Mouse (Mus musculus): Measurements from ENCODE around the gene Fbxw10. TPM values are rescaled to one million over a fixed set of nuclear protein-coding genes. Genes with fewer than 3 reads are reported as not detected.

Fbxw10 gene
- polyA plus RNA-seq (2012; rRNA removed): 0.77 and 1.6 TPM in 2 replicates

DNA sequence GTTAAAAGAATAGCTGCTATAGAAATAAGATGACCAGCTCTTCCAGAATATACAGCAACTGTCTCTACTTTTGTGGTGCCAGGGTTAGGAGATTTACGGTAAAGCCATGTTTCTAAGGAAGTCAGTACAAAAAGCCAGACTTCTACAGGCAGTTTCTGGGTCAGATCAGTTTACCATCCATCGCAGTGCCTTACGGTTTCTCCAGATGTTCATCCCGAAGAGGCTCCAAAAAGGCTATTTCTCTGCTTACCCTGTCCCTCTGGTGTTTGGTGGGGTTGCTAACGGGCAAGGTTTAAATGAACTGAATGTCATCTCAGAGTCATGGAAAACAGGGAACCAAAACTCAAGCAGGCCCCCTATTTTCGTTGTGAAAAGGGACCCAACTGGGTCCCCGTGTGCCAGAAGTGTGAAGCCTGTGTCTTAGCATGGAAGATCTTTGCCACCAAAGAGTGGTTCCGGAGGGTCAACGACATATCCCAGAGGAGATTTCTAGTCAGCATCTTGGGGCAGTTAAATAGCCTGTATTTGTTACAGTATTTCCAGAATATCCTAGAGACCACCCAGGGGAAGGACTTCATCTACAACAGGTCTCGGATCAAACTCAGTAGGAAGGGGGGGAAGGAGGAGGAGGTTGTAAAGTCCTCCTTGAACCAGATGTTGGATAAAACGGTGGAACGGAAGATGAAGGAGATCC, at the start of gene Fbxw10:
Fbxw10 (plus strand) TSS at position 109 of the 694 bp plus-strand sequence.
- DNase-seq (ENCODE audit: low spot score): no peak

DNA sequence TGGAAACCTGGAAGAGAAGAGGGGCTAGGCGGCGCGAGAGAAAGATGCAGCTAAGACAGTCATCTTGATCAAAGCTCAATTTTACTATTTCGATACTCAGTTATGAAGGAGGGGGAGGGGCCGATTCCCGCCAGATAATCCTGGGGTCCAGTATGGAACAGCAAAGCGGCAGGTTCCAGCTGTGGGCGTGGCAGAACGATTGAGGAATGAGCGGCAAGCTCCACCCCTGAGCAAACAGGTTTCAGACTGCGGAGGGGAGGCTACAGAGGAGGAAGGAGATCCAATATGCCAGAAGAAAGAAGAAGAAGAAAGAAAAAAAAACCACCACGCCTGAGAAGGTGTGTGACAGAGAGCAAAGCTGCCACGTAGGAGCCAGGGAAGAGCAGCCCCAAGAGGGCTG, 42.8 kb upstream of the Fbxw10 start:
- no peak for DNase-seq (ENCODE audit: low spot score)

GRCm38 (mm10) chr11:62807965-62808364, 38.9 kb upstream of the Fbxw10 start:
- no peak for DNase-seq (ENCODE audit: low spot score)

DNA sequence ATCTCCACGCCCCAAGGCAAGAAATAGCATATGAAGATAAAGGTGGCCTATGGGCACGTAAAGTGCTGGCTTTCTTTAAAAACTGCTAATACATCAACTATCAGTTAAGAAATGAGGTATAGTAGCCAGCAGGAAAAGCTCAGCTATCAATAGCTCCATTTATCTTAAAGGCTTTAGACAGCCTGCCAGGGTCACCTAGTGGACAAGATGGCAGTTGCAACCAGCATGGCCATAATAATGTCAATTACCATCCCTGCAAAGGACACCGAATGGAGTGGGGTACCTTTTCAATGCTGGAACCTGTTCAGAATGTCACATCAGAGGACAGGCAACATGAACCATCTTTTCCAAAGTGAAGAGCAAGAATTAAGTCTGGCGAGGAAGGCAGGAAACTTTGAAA, 37.7 kb upstream of the Fbxw10 start:
- DNase-seq (ENCODE audit: low spot score): no peak

DNA sequence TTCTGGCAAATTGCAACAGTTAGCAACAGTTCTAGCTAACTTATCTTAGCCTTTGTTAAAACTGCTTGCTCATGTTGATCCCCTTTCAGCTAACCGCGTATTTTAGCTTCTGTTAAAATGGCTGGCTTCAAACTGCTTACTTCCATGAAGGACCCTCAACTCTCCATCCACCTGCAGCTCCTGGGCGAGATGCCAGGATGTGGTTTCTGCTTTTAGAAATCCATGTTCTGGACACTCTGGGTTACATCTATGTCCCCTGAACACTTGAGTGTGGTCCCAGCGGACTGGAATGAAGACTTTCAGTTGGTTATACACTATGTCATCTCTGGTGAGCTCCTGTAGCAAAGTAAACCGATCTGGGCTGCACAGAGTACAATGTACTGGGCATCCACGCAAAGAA, 34.6 kb upstream of the Fbxw10 start:
- DNase-seq (ENCODE audit: low spot score): no peak

- DNase-seq (ENCODE audit: low spot score): no peak
Observed at GRCm38 (mm10) chr11:62813497-62813896, 33.4 kb upstream of the Fbxw10 start.

DNA sequence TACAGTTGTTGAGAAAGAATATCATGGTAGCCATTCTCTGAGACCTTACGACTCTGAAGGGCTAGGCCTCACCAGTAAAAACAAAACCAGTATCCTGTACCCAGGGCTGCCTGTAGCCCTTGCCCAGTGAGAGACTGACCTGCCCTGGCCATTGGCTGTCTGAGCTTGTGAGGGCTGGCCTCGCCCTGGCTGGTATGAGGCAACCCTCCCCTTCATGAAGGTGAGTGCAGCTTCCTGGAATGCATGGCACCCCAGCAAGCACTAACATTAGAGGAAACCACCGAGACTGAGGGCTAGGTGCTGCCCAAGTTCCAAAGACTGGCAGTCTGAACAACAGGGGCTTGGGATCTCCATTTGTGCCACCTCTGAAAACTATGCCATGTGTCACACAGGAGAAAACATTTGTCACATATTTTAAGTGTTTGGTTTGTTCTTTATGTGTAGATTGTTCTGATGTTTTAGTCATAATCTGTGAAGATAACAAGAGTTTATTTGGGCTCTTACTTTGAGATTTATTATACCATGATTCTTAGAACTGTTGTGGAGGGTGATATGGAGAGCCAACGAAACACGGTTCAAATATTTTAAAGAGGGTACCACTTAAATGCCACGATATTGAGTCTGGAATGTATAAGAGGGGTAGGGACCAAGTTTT, 32.8 kb upstream of the Fbxw10 start:
- DNase-seq (ENCODE audit: low spot score): no peak

DNA sequence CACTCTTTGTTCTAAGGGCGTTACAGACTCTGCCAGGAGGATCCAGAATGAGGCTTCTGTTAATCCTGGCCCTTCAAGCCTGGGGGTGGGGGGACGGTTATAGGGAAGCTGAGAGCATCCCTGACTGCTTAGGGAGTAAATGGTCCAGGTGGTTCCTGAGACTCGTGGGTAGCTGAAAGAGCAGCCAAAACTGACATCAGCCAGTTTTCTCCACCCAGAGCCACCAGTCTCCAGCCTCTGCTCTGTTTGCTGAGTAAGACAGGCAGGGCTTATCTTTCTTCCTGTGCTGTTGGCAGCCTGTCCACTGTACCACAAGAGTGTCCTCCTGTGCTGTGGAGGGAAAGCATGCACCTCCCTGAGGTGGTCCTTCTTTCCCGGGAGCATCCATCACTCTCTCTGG, 32.2 kb upstream of the Fbxw10 start:
- no peak for DNase-seq (ENCODE audit: low spot score)

DNA sequence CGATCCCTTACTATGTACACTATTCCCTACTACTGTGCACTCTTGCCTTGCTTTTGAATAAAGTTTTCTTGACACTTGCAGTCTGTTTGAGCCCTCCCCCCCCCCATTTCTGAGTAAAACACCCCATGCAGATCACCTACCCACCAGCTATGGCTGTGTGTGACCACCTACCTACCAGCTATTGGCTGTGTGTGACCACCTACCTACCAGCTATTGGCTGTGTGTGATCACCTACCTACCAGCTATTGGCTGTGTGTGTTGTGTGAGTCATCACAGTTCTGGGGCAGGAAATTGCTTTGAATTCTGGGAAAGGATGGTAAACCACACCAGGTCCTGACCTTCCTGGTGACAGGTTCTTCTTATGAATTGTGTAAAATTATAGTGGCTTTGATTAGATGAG, 31.4 kb upstream of the Fbxw10 start:
- no peak for DNase-seq (ENCODE audit: low spot score)

GRCm38 (mm10) chr11:62816591-62816990, 30.3 kb upstream of the Fbxw10 start:
- no peak for DNase-seq (ENCODE audit: low spot score)

DNA sequence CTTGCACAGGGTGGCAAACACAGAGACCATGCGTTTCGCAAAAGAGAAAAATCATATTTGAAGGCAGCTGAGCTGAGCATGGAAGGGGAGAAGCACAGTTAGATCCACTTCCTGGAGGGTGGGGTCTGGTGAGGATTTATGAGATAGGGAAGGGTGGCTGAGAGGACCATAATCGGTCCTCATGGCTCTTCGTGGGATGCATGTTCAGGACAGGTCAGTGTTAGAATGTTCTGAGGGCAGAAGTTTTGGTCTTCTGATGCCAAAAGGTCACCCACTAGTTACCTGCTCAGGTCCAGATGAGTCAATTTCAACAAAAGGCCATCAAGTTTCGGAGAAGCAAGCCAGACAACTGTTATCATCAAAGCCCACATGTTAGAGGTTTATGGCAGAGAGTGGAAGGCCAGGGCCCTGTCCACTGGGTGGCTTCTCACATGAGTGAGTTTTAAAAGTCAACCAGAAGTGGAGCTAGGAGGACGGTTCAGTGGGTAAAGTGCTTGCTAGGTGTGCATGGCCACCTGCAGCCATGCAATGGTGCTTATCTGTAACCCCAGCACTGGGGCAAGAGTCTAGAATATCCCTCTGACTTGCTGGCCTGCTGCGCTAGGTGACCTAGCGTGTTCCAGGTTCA, 27.7 kb upstream of the Fbxw10 start:
- no peak for DNase-seq (ENCODE audit: low spot score)

DNA sequence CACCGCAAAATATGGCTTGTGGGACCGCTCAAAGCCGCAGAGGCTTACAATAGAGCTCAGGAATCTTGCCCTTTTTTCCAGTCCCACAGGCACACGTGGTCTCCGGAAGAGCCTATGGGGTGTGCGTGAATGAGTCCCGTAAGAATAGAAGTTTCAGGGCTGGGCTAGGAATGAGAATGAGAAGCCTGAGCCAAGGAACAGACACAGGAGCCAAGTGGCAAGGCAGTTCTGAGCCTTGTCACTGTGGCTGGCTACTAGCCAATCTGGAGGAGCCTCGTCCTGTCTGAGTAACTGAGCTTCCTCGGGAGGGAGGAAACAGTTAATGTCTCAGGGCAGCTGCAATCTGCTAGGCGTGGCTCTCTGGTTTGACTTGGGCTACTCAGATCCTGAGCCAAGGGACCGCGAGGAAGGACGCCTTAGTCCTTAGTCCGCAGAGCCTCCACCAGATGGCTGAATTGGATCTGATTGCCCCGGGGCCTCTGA, 26.8 kb upstream of the Fbxw10 start, which contains the start of gene Trim16:
Trim16 (plus strand) TSS at position 173 of the 483 bp plus-strand sequence.
- DNase-seq (ENCODE audit: low spot score): peak; percentile 58

GRCm38 (mm10) chr11:62820661-62821437, 26.0 kb upstream of the Fbxw10 start:
- peak; percentile 43 for DNase-seq (ENCODE audit: low spot score)

- DNase-seq (ENCODE audit: low spot score): no peak
Observed at GRCm38 (mm10) chr11:62821893-62822292, 25.0 kb upstream of the Fbxw10 start.

DNA sequence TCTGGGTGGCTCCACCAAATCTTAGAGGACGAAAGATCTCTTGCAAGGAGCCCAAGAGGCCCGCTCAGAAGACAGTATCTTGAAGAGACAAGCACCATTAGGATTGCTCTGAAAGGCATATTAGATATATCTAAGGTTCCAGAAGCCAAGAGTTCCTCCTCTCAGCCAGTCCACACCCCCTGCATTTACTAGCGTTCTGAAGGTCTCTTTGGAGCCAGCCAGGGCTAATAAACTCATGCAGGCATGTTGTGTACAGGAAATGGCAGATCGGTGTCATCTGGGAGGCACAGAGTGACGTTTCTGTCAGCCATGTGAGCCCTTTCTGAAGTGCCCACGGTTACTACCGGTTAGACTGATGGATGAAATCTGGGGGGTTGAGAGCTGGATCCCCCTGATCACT, 22.7 kb upstream of the Fbxw10 start:
- DNase-seq (ENCODE audit: low spot score): no peak

DNA sequence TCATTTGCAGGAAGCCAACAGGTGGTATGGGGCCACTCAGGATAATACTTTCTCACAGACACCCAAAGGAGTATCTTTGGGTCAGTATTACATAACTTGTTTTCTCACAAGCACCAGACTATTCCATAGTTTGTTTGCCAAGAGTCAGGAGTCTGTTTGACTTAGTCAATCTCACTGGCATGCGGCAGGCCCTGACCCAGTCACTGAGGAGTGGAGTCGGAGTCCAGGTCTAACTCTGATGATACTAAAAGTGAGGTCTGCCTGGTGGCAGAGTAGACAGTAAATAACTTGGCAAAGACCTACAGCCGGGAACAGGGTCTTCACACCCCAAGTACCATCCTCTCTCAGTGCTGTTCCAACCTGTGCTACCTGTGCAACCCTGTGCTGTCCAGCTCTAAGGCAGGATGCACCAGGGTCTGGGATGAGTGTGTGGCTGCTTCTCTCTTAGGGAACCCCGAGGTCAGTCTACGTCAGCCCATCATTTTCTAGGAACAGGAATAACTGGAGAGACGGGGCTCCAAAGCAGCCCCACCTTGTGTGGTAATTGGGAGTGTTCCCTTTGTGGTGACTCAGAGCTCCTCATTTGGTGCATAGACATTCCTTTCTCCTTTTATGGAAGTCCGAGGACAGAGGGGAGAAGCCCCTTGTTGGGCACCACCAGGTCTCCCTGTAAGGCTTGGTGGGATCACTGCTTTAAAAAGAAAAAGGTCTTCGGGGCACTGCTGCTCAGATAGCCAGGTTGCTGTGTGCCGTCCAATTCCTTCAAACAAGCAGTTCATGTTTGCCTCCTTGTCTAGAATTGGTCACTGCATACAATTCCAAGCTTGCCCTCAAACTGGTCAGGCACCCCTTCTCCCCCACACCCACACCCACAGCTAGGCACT, 21.4 kb upstream of the Fbxw10 start:
- no peak for DNase-seq (ENCODE audit: low spot score)

GRCm38 (mm10) chr11:62826106-62826733, 20.6 kb upstream of the Fbxw10 start:
- DNase-seq (ENCODE audit: low spot score): no peak

GRCm38 (mm10) chr11:62827135-62827534, 19.7 kb upstream of the Fbxw10 start:
- DNase-seq (ENCODE audit: low spot score): no peak

- DNase-seq (ENCODE audit: low spot score): no peak
Observed at GRCm38 (mm10) chr11:62827911-62828310, 19.0 kb upstream of the Fbxw10 start.

- no peak for DNase-seq (ENCODE audit: low spot score)
Observed at GRCm38 (mm10) chr11:62830387-62830786, 16.5 kb upstream of the Fbxw10 start.

DNA sequence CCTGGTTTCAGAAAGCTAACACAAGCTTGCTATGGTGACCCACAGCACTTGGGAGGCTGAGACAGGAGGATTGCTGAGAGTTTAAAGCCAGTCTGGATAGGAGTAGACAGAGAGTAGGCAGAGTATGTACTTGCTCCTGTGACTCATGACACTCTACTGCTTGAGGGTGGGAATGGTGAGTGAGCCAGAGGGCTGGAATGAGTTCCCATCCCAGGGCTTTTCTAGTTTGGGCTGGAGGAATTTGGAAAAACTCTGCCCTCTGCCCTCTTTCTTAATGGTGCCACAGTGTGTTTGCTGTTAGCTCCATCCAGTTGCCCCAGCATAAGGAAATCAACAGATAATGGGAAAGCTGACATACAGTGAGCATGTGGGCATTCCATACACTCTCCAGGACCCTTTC, 15.0 kb upstream of the Fbxw10 start:
- DNase-seq (ENCODE audit: low spot score): no peak

All from urinary bladder, adult 2 months (tissue).